Comparison of ENCODE assay signal across 20 mouse cellular contexts in the genomic region with DNA sequence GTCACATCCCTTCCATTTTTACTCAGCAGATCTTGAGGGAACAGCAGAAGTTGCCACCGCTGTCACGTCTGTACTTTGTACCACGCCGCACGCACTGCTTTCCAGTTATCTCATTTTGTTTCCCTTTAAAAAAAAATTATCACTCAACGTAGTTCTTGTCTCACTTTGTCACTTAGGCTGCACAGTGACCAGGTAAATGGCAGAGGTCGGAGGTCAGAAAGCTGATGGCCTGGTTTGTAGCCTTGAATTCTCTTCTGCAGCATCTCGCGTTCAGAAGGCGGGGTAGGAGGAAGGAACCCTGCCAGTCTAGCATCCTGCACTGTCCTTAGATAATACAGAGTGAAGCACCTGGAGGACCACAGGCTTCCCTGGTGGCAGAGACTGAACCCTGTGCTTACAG. TPM values are rescaled to one million over a fixed set of nuclear protein-coding genes. Genes with fewer than 3 reads are reported as not detected.
DNase-seq lines count a peak whose midpoint lies in the region; ATAC-seq and TF ChIP-seq lines count a peak whose summit lies in the region.
"Had no signal": no experiment of that assay in that cellular context is flagged by ENCODE, and none has a peak within 500 bp of the region (broad histone marks: within the 10 kb centered on the region; RNA-seq: fewer than 3 reads in every experiment).

No protein-coding gene starts in this region.

- ATAC-seq in heart, embryonic 12.5 days (ENCODE audit: insufficient number of reproducible peaks, low FRiP score), result no peak
- no peak for ATAC-seq in intestine, embryonic 16.5 days
- no peak for ATAC-seq in intestine, embryonic 15.5 days
- no peak for ATAC-seq in lung, embryonic 15.5 days (ENCODE audit: borderline replicate concordance, extremely low read depth, low FRiP score, low TSS enrichment)
- ATAC-seq: forebrain, embryonic 14.5 days; inflammation-experienced regulatory T-cells, adult 6 months had no signal

- no peak for DNase-seq in heart, adult 8-10 months (ENCODE audit: low spot score)
- no peak for DNase-seq in lung, postnatal 25 days (ENCODE audit: low spot score)
- DNase-seq in retina, postnatal 1 day, result no peak
- DNase-seq: adrenal gland, adult 2 months; cerebellum, adult 8-10 months; gastrocnemius, postnatal 14 days; liver, embryonic 13.5 days; thymus, postnatal 36 days had no signal

- no peak overlapping the region for H3K4me2 ChIP-seq in heart, embryonic 12.5 days
- H3K4me2 ChIP-seq in intestine, embryonic 16.5 days (ENCODE audit: low read depth, low read length), result no peak overlapping the region
- H3K4me2 ChIP-seq in intestine, embryonic 15.5 days (replicated peaks), result no peak overlapping the region
- no peak overlapping the region for H3K4me2 ChIP-seq in lung, embryonic 15.5 days
- H3K4me2 ChIP-seq: embryonic facial prominence, embryonic 12.5 days; hindbrain, embryonic 12.5 days; liver, embryonic 13.5 days; midbrain, embryonic 11.5 days had no signal

- no peak for TF ChIP-seq POLR2A in small intestine, adult 2 months (IDR thresholded peaks at IDR 0.05; ENCODE audit: low read depth, low read length)

- H3K4me3 ChIP-seq in heart, embryonic 12.5 days, result no peak overlapping the region
- no peak overlapping the region for H3K4me3 ChIP-seq in intestine, embryonic 16.5 days (ENCODE audit: low read length)
- no peak overlapping the region for H3K4me3 ChIP-seq in intestine, embryonic 15.5 days (replicated peaks)
- no peak overlapping the region for H3K4me3 ChIP-seq in lung, embryonic 15.5 days
- H3K4me3 ChIP-seq in small intestine, adult 2 months (ENCODE audit: low read depth, low read length), result no peak overlapping the region
- H3K4me3 ChIP-seq: embryonic facial prominence, embryonic 12.5 days; erythroblast, embryonic 14.5 days; hindbrain, embryonic 12.5 days; limb, embryonic 10.5 days; liver, embryonic 13.5 days had no signal

- peaks cover 89% of the 10 kb centered on the region for H3K4me1 ChIP-seq in heart, embryonic 12.5 days (replicated peaks)
- peaks cover 75% of the 10 kb centered on the region for H3K4me1 ChIP-seq in intestine, embryonic 16.5 days (ENCODE audit: control insufficient read depth, insufficient read depth, low read length)
- peaks cover 62% of the 10 kb centered on the region for H3K4me1 ChIP-seq in intestine, embryonic 15.5 days (replicated peaks)
- H3K4me1 ChIP-seq in lung, embryonic 15.5 days, result peaks cover 71% of the 10 kb centered on the region
- H3K4me1 ChIP-seq in small intestine, adult 2 months (ENCODE audit: control insufficient read depth, insufficient read depth, insufficient read length, low read length), result peaks cover 62% of the 10 kb centered on the region

- no peaks in the 10 kb centered on the region for H3K9me3 ChIP-seq in heart, embryonic 12.5 days (replicated peaks)
- no peaks in the 10 kb centered on the region for H3K9me3 ChIP-seq in intestine, embryonic 16.5 days (ENCODE audit: control insufficient read depth, low read length)
- H3K9me3 ChIP-seq in intestine, embryonic 15.5 days, result no peaks in the 10 kb centered on the region
- no peaks in the 10 kb centered on the region for H3K9me3 ChIP-seq in lung, embryonic 15.5 days
- H3K9me3 ChIP-seq: embryonic facial prominence, embryonic 12.5 days; hindbrain, embryonic 12.5 days; limb, embryonic 10.5 days; liver, embryonic 13.5 days had no signal

- no peak overlapping the region for H3K9ac ChIP-seq in heart, embryonic 12.5 days
- H3K9ac ChIP-seq in intestine, embryonic 16.5 days (ENCODE audit: low read depth, low read length), result no peak overlapping the region
- no peak overlapping the region for H3K9ac ChIP-seq in intestine, embryonic 15.5 days
- no peak overlapping the region for H3K9ac ChIP-seq in lung, embryonic 15.5 days
- H3K9ac ChIP-seq: embryonic facial prominence, embryonic 12.5 days; hindbrain, embryonic 12.5 days; liver, embryonic 13.5 days had no signal

- WGBS in heart, embryonic 12.5 days, result 50% methylated on average over 10 of the region's 10 CpGs
- 73% methylated on average over 10 of the region's 10 CpGs for WGBS in intestine, embryonic 16.5 days
- 77% methylated on average over 10 of the region's 10 CpGs for WGBS in intestine, embryonic 15.5 days
- WGBS in lung, embryonic 15.5 days, result 83% methylated on average over 10 of the region's 10 CpGs
- whole genome bisulfite sequencing in small intestine, adult 2 months, result 32% methylated on average over 10 of the region's 10 CpGs

- H3K36me3 ChIP-seq in heart, embryonic 12.5 days, result peaks cover 16% of the 10 kb centered on the region
- no peaks in the 10 kb centered on the region for H3K36me3 ChIP-seq in intestine, embryonic 16.5 days (ENCODE audit: control insufficient read depth, insufficient read depth, low read length)
- no peaks in the 10 kb centered on the region for H3K36me3 ChIP-seq in intestine, embryonic 15.5 days
- H3K36me3 ChIP-seq in lung, embryonic 15.5 days, result no peaks in the 10 kb centered on the region; the same call in 1 of the 2 replicates
- no peaks in the 10 kb centered on the region for H3K36me3 ChIP-seq in small intestine, adult 2 months (ENCODE audit: control insufficient read depth, insufficient read depth, low read length)
- H3K36me3 ChIP-seq: hindbrain, embryonic 12.5 days; liver, embryonic 13.5 days had no signal

- no peaks in the 10 kb centered on the region for H3K27me3 ChIP-seq in heart, embryonic 12.5 days (replicated peaks)
- no peaks in the 10 kb centered on the region for H3K27me3 ChIP-seq in intestine, embryonic 16.5 days (replicated peaks; ENCODE audit: control insufficient read depth, insufficient read depth, low read length)
- no peaks in the 10 kb centered on the region for H3K27me3 ChIP-seq in intestine, embryonic 15.5 days (replicated peaks)
- no peaks in the 10 kb centered on the region for H3K27me3 ChIP-seq in lung, embryonic 15.5 days
- H3K27me3 ChIP-seq in small intestine, adult 2 months (ENCODE audit: control insufficient read depth, insufficient read depth, low read length), result no peaks in the 10 kb centered on the region
- H3K27me3 ChIP-seq: embryonic facial prominence, embryonic 12.5 days; hindbrain, embryonic 12.5 days; liver, embryonic 13.5 days had no signal

- no peak for TF ChIP-seq CTCF in small intestine, adult 2 months (IDR thresholded peaks at IDR 0.05; ENCODE audit: extremely low read depth, insufficient read length, insufficient replicate concordance, low read depth, low read length)

- H3K27ac ChIP-seq in heart, embryonic 12.5 days (ENCODE audit: poor library complexity, severe bottlenecking), result peak overlapping the region; percentile 97
- peak overlapping the region; percentile 83; the same call in 1 of the 2 replicates for H3K27ac ChIP-seq in intestine, embryonic 16.5 days (ENCODE audit: low read length)
- H3K27ac ChIP-seq in intestine, embryonic 15.5 days, result no peak overlapping the region
- H3K27ac ChIP-seq in lung, embryonic 15.5 days, result 0 out of 2 replicates have a peak overlapping the region, but pooled peaks have one; percentile 2
- peak overlapping the region; percentile 38; the same call in 1 of the 2 replicates for H3K27ac ChIP-seq in small intestine, adult 2 months (ENCODE audit: insufficient read depth, low read depth, low read length)
- H3K27ac ChIP-seq: embryonic facial prominence, embryonic 12.5 days; hindbrain, embryonic 12.5 days; limb, embryonic 10.5 days had no signal

RNA-seq across cellular contexts. Expression of gene Ypel2, which starts 29.8 kb away (rescaled TPM):
- polyA plus RNA-seq in heart, embryonic 12.5 days (2016; fragmentation: Nextera tagmentation; extraction: Ambion mirVana), result 24.0 and 25.8 TPM in 2 replicates
- total RNA-seq in heart, adult 8-10 months (2022), result 10 to 100 TPM in 2 of 4 experiments, 1 to 10 TPM in 2; 8.2 to 15.7 (median 11.9) TPM
- polyA plus RNA-seq in intestine, embryonic 16.5 days (2015; fragmentation: Nextera tagmentation; extraction: Ambion mirVana), result 7.5 and 8.6 TPM in 2 replicates
- polyA plus RNA-seq in intestine, embryonic 15.5 days (2015; fragmentation: Nextera tagmentation; extraction: Ambion mirVana), result 7.5 TPM in 2 replicates
- 9.0 and 9.4 TPM in 2 replicates for polyA plus RNA-seq in lung, embryonic 15.5 days (2015; fragmentation: Nextera tagmentation; extraction: Ambion mirVana)
- 1.7 and 5.6 TPM in 2 replicates for polyA plus RNA-seq in small intestine, adult 2 months (2012; rRNA removed)
